In genomic region chr3:142395520-142396193, GRCm38 (mm10) we compare ENCODE assay signal across 8 mouse cellular contexts. TPM values are rescaled to one million over a fixed set of nuclear protein-coding genes. Genes with fewer than 3 reads are reported as not detected.
DNase-seq lines count a peak whose midpoint lies in the region; ATAC-seq lines count a peak whose summit lies in the region.

Gene Pdlim5, minus strand, starts transcription at chr3:142395696.

- no peaks in the 10 kb centered on the region for H3K36me3 ChIP-seq in hindbrain, embryonic 13.5 days

- peak; percentile 97 for DNase-seq in NIH3T3 (ENCODE audit: low read depth)
- DNase-seq in cerebellum, postnatal 10 days = peak; percentile 93 to 96
- DNase-seq in frontal cortex, postnatal 14 days (ENCODE audit: low spot score in 2 of 2) = peak; percentile 77 to 80
- peak; percentile 88 to 89 for DNase-seq in layer of hippocampus, postnatal 36 days
- peak; percentile 93 for DNase-seq in lung, postnatal 36 days
- DNase-seq in retina, postnatal 1 day = peak; percentile 96
- peak; percentile 96 to 98 for DNase-seq in urinary bladder, adult 18-20 months (ENCODE audit: low spot score in 2 of 2)

- peak within 1 kb of the TSS; percentile 69 for H3K27ac ChIP-seq in hindbrain, embryonic 13.5 days

- H3K4me3 ChIP-seq in hindbrain, embryonic 13.5 days = peak within 1 kb of the TSS; percentile 79

- H3K4me1 ChIP-seq in hindbrain, embryonic 13.5 days (replicated peaks) = peaks cover 12% of the 10 kb centered on the region

- ATAC-seq in hindbrain, embryonic 13.5 days (ENCODE audit: low FRiP score) = peak; percentile 99

- under 1% methylated on average over 45 of the region's 46 CpGs for WGBS in hindbrain, embryonic 13.5 days

- peaks cover 5% of the 10 kb centered on the region; the same call in 1 of the 2 replicates for H3K27me3 ChIP-seq in hindbrain, embryonic 13.5 days

- peak within 1 kb of the TSS; percentile 77 for H3K9ac ChIP-seq in hindbrain, embryonic 13.5 days

- no peaks in the 10 kb centered on the region for H3K9me3 ChIP-seq in hindbrain, embryonic 13.5 days

- H3K4me2 ChIP-seq in hindbrain, embryonic 13.5 days = peak within 1 kb of the TSS; percentile 77

RNA-seq across cellular contexts. Expression of gene Pdlim5, which starts in this region (rescaled TPM):
- polyA plus RNA-seq in hindbrain, embryonic 13.5 days (2015; fragmentation: Nextera tagmentation; extraction: Ambion mirVana) = 13.8 and 15.0 TPM in 2 replicates
- 10 to 100 TPM; 22.6 to 25.7 TPM for total RNA-seq in layer of hippocampus, postnatal 36 days (2021)

Comparison
In these comparisons a context has a peak if more than half of its experiments do, and no peak if none do; other contexts are left out.
1. Peak in every context shown above with its lines: DNase-seq, ATAC-seq, H3K4me3 ChIP-seq and H3K27ac ChIP-seq.